Mouse (Mus musculus) erythroblast, embryonic 14.5 days (primary cell): Measurements from ENCODE around the gene Mogat2. TPM values are rescaled to one million over a fixed set of nuclear protein-coding genes. Genes with fewer than 3 reads are reported as not detected.

ENCODE experiments used
- H3K27me3 ChIP-seq: 2 replicates; pipeline ENCODE4 v1.6.1; 2012; ENCODE audit warnings: inconsistent platforms; ENCODE audit not compliant: control insufficient read depth
- H3K36me3 ChIP-seq: 2 replicates; pipeline ENCODE4 v1.6.1; 2012; ENCODE audit warnings: mild to moderate bottlenecking, inconsistent platforms; ENCODE audit not compliant: control insufficient read depth
- H3K4me1 ChIP-seq: 2 replicates; pipeline ENCODE4 v1.6.1; 2012; ENCODE audit warnings: inconsistent platforms; ENCODE audit not compliant: control insufficient read depth
- H3K4me3 ChIP-seq: replicated peaks from 2 replicates; pipeline ENCODE3; 2012; ENCODE audit warnings: moderate library complexity, mild to moderate bottlenecking, inconsistent platforms
- H3K9me3 ChIP-seq: 2 replicates; pipeline ENCODE4 v1.6.1; 2012; ENCODE audit warnings: low read length, inconsistent platforms, mixed read lengths; ENCODE audit not compliant: control insufficient read depth
- GATA1 ChIP-seq: IDR thresholded peaks from 2 replicates; pipeline ENCODE4 v1.6.1; 2012; ENCODE audit warnings: low read length, inconsistent platforms, mixed read lengths
- TAL1 ChIP-seq: IDR thresholded peaks from 3 replicates; pipeline ENCODE4 v1.6.1; 2012; ENCODE audit warnings: low read length, inconsistent platforms, mixed read lengths
- polyA plus RNA-seq: library from polyadenylated mRNA; stranded (reverse); fragments of >175 nt; gene quantifications from 2 replicates; pipeline ENCODE4 v1.2.3, GENCODE M21; 2012

The Mogat2 gene
- polyA plus RNA-seq, 1 experiment, result not detected

DNA sequence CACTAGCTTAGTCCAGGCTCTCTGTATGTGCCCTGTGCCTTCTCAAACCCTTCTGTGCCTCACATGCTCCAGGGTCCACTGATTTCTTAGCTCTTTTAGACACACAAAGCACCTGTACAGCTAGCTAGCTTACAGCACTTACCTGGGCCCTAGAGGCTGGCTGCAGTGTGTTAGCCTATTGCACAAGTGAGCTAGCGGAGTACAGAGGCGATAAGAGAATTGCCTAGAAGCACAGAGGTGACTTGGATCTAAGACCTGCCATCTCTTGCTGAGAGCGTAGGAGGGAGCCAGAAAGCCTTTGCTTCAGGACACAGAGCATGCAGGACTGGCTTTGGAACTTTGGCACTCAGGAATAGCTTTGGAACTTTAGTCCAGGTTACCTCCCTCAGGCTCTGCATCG lies 11.2 kb downstream of the Mogat2 start:
- Histone ChIP-seq H3K36me3 (peaks cover 2% of the 10 kb centered on the region; the same call in 1 of the 2 replicates), H3K9me3 (no peaks in the 10 kb centered on the region), H3K4me3 (no peak overlapping the region), H3K4me1 (peaks cover 2% of the 10 kb centered on the region; the same call in 1 of the 2 replicates), H3K27me3 (no peaks in the 10 kb centered on the region)
- no peak for TF ChIP-seq GATA1
- TF ChIP-seq TAL1, result no peak

- Histone ChIP-seq H3K9me3 (no peaks in the 10 kb centered on the region), H3K36me3 (peaks cover 2% of the 10 kb centered on the region; the same call in 1 of the 2 replicates)
- no peak for TF ChIP-seq GATA1
- no peak for TF ChIP-seq TAL1
Measured at GRCm38 (mm10) chr7:99226662-99227061, 11.8 kb downstream of the Mogat2 start.

GRCm38 (mm10) chr7:99225421-99225820 lies 13.0 kb downstream of the Mogat2 start:
- Histone ChIP-seq H3K4me3 (no peak overlapping the region), H3K9me3 (no peaks in the 10 kb centered on the region), H3K27me3 (no peaks in the 10 kb centered on the region), H3K36me3 (peaks cover 2% of the 10 kb centered on the region; the same call in 1 of the 2 replicates), H3K4me1 (peaks cover 2% of the 10 kb centered on the region; the same call in 1 of the 2 replicates)
- no peak for TF ChIP-seq GATA1

More at GRCm38 (mm10) chr7:99226662-99227061, 11.8 kb downstream of the Mogat2 start:
- no peaks in the 10 kb centered on the region for H3K27me3 ChIP-seq
- no peak overlapping the region for H3K4me3 ChIP-seq
- H3K4me1 ChIP-seq, result peaks cover 2% of the 10 kb centered on the region; the same call in 1 of the 2 replicates

- TF ChIP-seq TAL1, result no peak
- TF ChIP-seq GATA1, result no peak
- peaks cover 2% of the 10 kb centered on the region; the same call in 1 of the 2 replicates for H3K4me1 ChIP-seq
- H3K9me3 ChIP-seq, result no peaks in the 10 kb centered on the region
- H3K4me3 ChIP-seq, result no peak overlapping the region
- H3K36me3 ChIP-seq, result peaks cover 2% of the 10 kb centered on the region; the same call in 1 of the 2 replicates
- no peaks in the 10 kb centered on the region for H3K27me3 ChIP-seq
Measured at GRCm38 (mm10) chr7:99224648-99225190, 13.7 kb downstream of the Mogat2 start.

- H3K4me3 ChIP-seq, result no peak overlapping the region
- H3K9me3 ChIP-seq, result no peaks in the 10 kb centered on the region
- TF ChIP-seq GATA1 (no peak), TAL1 (no peak)
- peaks cover 2% of the 10 kb centered on the region; the same call in 1 of the 2 replicates for H3K4me1 ChIP-seq
- no peaks in the 10 kb centered on the region for H3K27me3 ChIP-seq
- peaks cover 2% of the 10 kb centered on the region; the same call in 1 of the 2 replicates for H3K36me3 ChIP-seq
Measured at GRCm38 (mm10) chr7:99224225-99224624, 14.2 kb downstream of the Mogat2 start.

GRCm38 (mm10) chr7:99217338-99218074 lies 20.9 kb downstream of the Mogat2 start:
- no peaks in the 10 kb centered on the region for H3K27me3 ChIP-seq
- no peak for TF ChIP-seq TAL1
- no peak for TF ChIP-seq GATA1
- no peaks in the 10 kb centered on the region for H3K9me3 ChIP-seq
- no peaks in the 10 kb centered on the region; the same call in 1 of the 2 replicates for H3K36me3 ChIP-seq
- H3K4me3 ChIP-seq, result no peak overlapping the region
- no peaks in the 10 kb centered on the region for H3K4me1 ChIP-seq

DNA sequence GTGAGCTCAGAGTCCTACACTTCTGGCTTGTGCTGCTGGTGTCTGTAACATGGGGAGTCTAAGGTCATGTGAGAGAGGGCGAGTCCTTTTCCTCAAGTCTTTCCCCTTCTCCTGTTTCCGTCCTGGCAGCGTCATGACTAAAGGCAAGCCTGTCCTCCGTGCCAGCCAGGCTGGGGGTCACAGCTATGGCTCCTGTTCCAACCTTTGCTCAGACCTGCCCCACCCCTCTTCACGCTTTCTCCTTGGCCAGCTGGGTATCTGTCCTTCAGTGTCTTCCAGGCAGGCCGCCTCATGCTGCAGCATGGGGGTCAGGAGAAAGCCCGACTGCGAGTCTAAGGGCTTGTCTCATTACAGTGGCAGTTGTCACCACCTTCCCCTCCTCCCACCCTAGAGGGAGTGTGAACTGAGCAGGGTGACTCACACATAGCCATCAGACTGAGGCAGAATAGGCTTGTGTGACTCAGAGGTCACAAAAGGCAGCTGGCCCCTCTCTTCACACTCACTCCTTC lies 23.0 kb downstream of the Mogat2 start:
- Histone ChIP-seq H3K4me3 (no peak overlapping the region), H3K9me3 (no peaks in the 10 kb centered on the region), H3K36me3 (no peaks in the 10 kb centered on the region; the same call in 1 of the 2 replicates), H3K27me3 (no peaks in the 10 kb centered on the region), H3K4me1 (no peaks in the 10 kb centered on the region)
- TF ChIP-seq GATA1, result no peak
- no peak for TF ChIP-seq TAL1

- no peaks in the 10 kb centered on the region for H3K4me1 ChIP-seq
- H3K36me3 ChIP-seq, result no peaks in the 10 kb centered on the region
- H3K27me3 ChIP-seq, result no peaks in the 10 kb centered on the region
- TF ChIP-seq TAL1 (no peak), GATA1 (no peak)
- no peaks in the 10 kb centered on the region for H3K9me3 ChIP-seq
- no peak overlapping the region for H3K4me3 ChIP-seq
Measured at GRCm38 (mm10) chr7:99214621-99215185, 23.7 kb downstream of the Mogat2 start.

- no peaks in the 10 kb centered on the region for H3K4me1 ChIP-seq
- TF ChIP-seq GATA1 (no peak), TAL1 (no peak)
- H3K27me3 ChIP-seq, result no peaks in the 10 kb centered on the region
- H3K36me3 ChIP-seq, result no peaks in the 10 kb centered on the region
- no peak overlapping the region for H3K4me3 ChIP-seq
- no peaks in the 10 kb centered on the region for H3K9me3 ChIP-seq
Measured at GRCm38 (mm10) chr7:99213686-99214085, 24.7 kb downstream of the Mogat2 start.
